Mouse (Mus musculus) midbrain, embryonic 15.5 days (tissue): ENCODE results near the gene Acsl3. TPM values are rescaled to one million over a fixed set of nuclear protein-coding genes. Genes with fewer than 3 reads are reported as not detected.

Experiments used
- ATAC-seq: fragments of 200-750 bp; cut with Nextera tagmentation; replicated peaks from 2 replicates; pipeline ENCODE4 v1.8.0; 2017; ENCODE audit warnings: moderate TSS enrichment
- H3K27ac ChIP-seq: fragments of 300-500 bp; sonication (generic); 2 replicates; pipeline ENCODE4 v1.5.1; 2015; ENCODE audit warnings: mild to moderate bottlenecking, inconsistent platforms
- H3K27me3 ChIP-seq: fragments of 300-500 bp; sonication (generic); replicated peaks from 2 replicates; pipeline ENCODE4 v1.6.1; 2015; ENCODE audit warnings: inconsistent platforms
- H3K36me3 ChIP-seq: fragments of 300-500 bp; sonication (generic); replicated peaks from 2 replicates; pipeline ENCODE4 v1.6.1; 2015; ENCODE audit warnings: inconsistent platforms
- H3K4me1 ChIP-seq: fragments of 300-500 bp; sonication (generic); 2 replicates; pipeline ENCODE4 v1.6.1; 2015; ENCODE audit warnings: inconsistent platforms
- H3K4me2 ChIP-seq: fragments of 300-500 bp; sonication (generic); 2 replicates; pipeline ENCODE4 v1.6.1; 2015; ENCODE audit warnings: inconsistent platforms, mild to moderate bottlenecking, moderate library complexity
- H3K4me3 ChIP-seq: fragments of 300-500 bp; sonication (generic); 2 replicates; pipeline ENCODE4 v1.5.1; 2015; ENCODE audit warnings: mild to moderate bottlenecking, inconsistent platforms
- H3K9ac ChIP-seq: fragments of 300-500 bp; sonication (generic); 2 replicates; pipeline ENCODE4 v1.6.1; 2015; ENCODE audit warnings: mild to moderate bottlenecking, inconsistent platforms
- H3K9me3 ChIP-seq: fragments of 300-500 bp; sonication (generic); 2 replicates; pipeline ENCODE4 v1.6.1; 2016; ENCODE audit warnings: inconsistent platforms
- WGBS: fragments of 180-500 bp; shearing (Covaris S2); methylation state at CpG from one replicate; pipeline ENCODE4 v1.1.7; 2015; ENCODE audit warnings: mixed read lengths; 5-methylcytosine and 5-hydroxymethylcytosine counted together
- polyA plus RNA-seq: library from polyadenylated mRNA; unstranded; fragments of >200 nt; fragmentation: Nextera tagmentation; extraction: Ambion mirVana; gene quantifications from 2 replicates; pipeline ENCODE4 v1.2.1, GENCODE M21; 2015

The Acsl3 gene
- polyA plus RNA-seq, 1 experiment from 2014 or later, result 106 TPM

- 0 out of 2 replicates have a peak overlapping the region, but pooled peaks have one; percentile 20 for H3K27ac ChIP-seq
- H3K9ac ChIP-seq, result no peak overlapping the region
- H3K36me3 ChIP-seq, result no peaks in the 10 kb centered on the region
- no peak overlapping the region for H3K4me2 ChIP-seq
- no peaks in the 10 kb centered on the region for H3K9me3 ChIP-seq
- H3K27me3 ChIP-seq, result no peaks in the 10 kb centered on the region
- no peak overlapping the region for H3K4me3 ChIP-seq
- 59% methylated on average over 6 of the region's 6 CpGs for WGBS
- ATAC-seq, result peak; percentile 41
- H3K4me1 ChIP-seq, result peaks cover 12% of the 10 kb centered on the region
Measured at GRCm38 (mm10) chr1:78725617-78726223, 68.1 kb downstream of the Acsl3 start.

GRCm38 (mm10) chr1:78730114-78730720, 72.6 kb downstream of the Acsl3 start:
- H3K4me1 ChIP-seq, result peaks cover 11% of the 10 kb centered on the region
- WGBS, result 63% methylated on average over 9 of the region's 9 CpGs
- no peak overlapping the region for H3K27ac ChIP-seq
- H3K4me3 ChIP-seq, result no peak overlapping the region
- H3K9me3 ChIP-seq, result no peaks in the 10 kb centered on the region
- no peak overlapping the region for H3K9ac ChIP-seq
- H3K27me3 ChIP-seq, result no peaks in the 10 kb centered on the region
- no peak overlapping the region for H3K4me2 ChIP-seq
- no peak; the same call in 1 of the 2 replicates for ATAC-seq
- no peaks in the 10 kb centered on the region for H3K36me3 ChIP-seq

GRCm38 (mm10) chr1:78732290-78732689, 74.7 kb downstream of the Acsl3 start:
- H3K9me3 ChIP-seq, result no peaks in the 10 kb centered on the region
- 0 out of 2 replicates have a peak, but pooled peaks cover 4% of the 10 kb centered on the region for H3K4me1 ChIP-seq
- H3K9ac ChIP-seq, result no peak overlapping the region
- no peak overlapping the region for H3K4me2 ChIP-seq
- no peaks in the 10 kb centered on the region for H3K27me3 ChIP-seq
- H3K36me3 ChIP-seq, result no peaks in the 10 kb centered on the region
- ATAC-seq, result no peak
- H3K27ac ChIP-seq, result no peak overlapping the region
- 87% methylated on average over 9 of the region's 9 CpGs for WGBS
- H3K4me3 ChIP-seq, result no peak overlapping the region

DNA sequence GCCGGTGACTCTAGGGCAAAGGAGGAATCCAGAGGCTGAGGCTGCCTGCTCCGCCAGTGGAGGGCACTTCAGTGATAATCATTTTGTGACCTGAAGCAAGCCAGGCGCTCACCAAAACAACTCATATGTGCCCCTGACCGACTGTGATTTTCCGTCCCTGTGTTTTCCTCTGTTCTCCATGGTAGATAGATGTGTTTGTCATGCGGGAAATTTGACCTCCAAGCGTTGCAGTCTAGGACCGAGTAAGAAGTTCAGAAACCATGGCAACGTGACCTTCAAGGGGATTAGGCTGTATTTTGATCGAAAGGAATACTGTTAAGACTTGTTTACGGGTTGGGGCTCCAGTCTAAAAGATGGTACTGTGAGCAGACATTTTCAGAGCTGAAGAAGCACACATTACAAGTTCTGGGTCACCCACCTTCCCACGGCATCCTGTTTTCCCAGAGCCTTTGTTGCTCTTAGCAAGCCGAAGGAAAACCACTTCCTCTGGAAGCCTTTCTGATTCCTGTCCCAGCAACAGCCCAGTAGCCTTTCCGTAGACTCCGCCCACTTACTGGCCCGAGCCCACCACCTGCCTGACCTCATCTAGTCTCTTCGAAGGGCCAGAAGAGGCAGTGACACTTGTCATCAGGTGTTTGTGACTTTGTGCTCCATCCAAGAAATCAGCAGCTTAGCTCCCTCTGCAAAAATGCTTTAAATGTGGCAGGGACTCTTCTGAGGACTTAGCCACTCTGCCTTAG, 76.8 kb downstream of the Acsl3 start:
- no peaks in the 10 kb centered on the region for H3K27me3 ChIP-seq
- ATAC-seq, result peak; percentile 44; the same call in 1 of the 2 replicates
- no peak overlapping the region for H3K27ac ChIP-seq
- no peak overlapping the region for H3K4me2 ChIP-seq
- no peaks in the 10 kb centered on the region for H3K36me3 ChIP-seq
- 0 out of 2 replicates have a peak, but pooled peaks cover 4% of the 10 kb centered on the region for H3K4me1 ChIP-seq
- 55% methylated on average over 17 of the region's 17 CpGs for WGBS
- H3K9ac ChIP-seq, result no peak overlapping the region
- H3K4me3 ChIP-seq, result no peak overlapping the region
- no peaks in the 10 kb centered on the region for H3K9me3 ChIP-seq

- H3K4me1 ChIP-seq, result 0 out of 2 replicates have a peak, but pooled peaks cover 4% of the 10 kb centered on the region
- H3K4me3 ChIP-seq, result no peak overlapping the region
- H3K4me2 ChIP-seq, result no peak overlapping the region
- no peak for ATAC-seq
- no peaks in the 10 kb centered on the region for H3K36me3 ChIP-seq
- no peak overlapping the region for H3K27ac ChIP-seq
- WGBS, result 78% methylated on average over 5 of the region's 5 CpGs
- H3K9me3 ChIP-seq, result no peaks in the 10 kb centered on the region
- no peak overlapping the region for H3K9ac ChIP-seq
- H3K27me3 ChIP-seq, result no peaks in the 10 kb centered on the region
Measured at GRCm38 (mm10) chr1:78737646-78738045, 80.0 kb downstream of the Acsl3 start.

GRCm38 (mm10) chr1:78740676-78741075, 83.1 kb downstream of the Acsl3 start:
- Histone ChIP-seq H3K36me3 (no peaks in the 10 kb centered on the region), H3K27me3 (no peaks in the 10 kb centered on the region), H3K4me3 (no peak overlapping the region), H3K4me1 (peaks cover 5% of the 10 kb centered on the region), H3K27ac (no peak overlapping the region), H3K4me2 (no peak overlapping the region), H3K9me3 (no peaks in the 10 kb centered on the region), H3K9ac (no peak overlapping the region)
- 87% methylated on average over 11 of the region's 11 CpGs for WGBS
- no peak for ATAC-seq

GRCm38 (mm10) chr1:78742198-78742597, 84.6 kb downstream of the Acsl3 start:
- peaks cover 6% of the 10 kb centered on the region for H3K4me1 ChIP-seq
- 90% methylated on average over 12 of the region's 12 CpGs for WGBS
- no peak overlapping the region for H3K4me2 ChIP-seq
- ATAC-seq, result no peak
- no peaks in the 10 kb centered on the region for H3K36me3 ChIP-seq
- H3K9ac ChIP-seq, result no peak overlapping the region
- no peak overlapping the region for H3K4me3 ChIP-seq
- no peak overlapping the region for H3K27ac ChIP-seq
- H3K9me3 ChIP-seq, result no peaks in the 10 kb centered on the region
- no peaks in the 10 kb centered on the region for H3K27me3 ChIP-seq

- Histone ChIP-seq H3K4me1 (peaks cover 6% of the 10 kb centered on the region), H3K27me3 (no peaks in the 10 kb centered on the region), H3K36me3 (no peaks in the 10 kb centered on the region), H3K4me3 (no peak overlapping the region), H3K27ac (no peak overlapping the region), H3K4me2 (no peak overlapping the region), H3K9ac (no peak overlapping the region), H3K9me3 (no peaks in the 10 kb centered on the region)
- ATAC-seq, result no peak
- 91% methylated on average over 4 of the region's 4 CpGs for WGBS
Measured at GRCm38 (mm10) chr1:78743318-78743717, 85.7 kb downstream of the Acsl3 start.

DNA sequence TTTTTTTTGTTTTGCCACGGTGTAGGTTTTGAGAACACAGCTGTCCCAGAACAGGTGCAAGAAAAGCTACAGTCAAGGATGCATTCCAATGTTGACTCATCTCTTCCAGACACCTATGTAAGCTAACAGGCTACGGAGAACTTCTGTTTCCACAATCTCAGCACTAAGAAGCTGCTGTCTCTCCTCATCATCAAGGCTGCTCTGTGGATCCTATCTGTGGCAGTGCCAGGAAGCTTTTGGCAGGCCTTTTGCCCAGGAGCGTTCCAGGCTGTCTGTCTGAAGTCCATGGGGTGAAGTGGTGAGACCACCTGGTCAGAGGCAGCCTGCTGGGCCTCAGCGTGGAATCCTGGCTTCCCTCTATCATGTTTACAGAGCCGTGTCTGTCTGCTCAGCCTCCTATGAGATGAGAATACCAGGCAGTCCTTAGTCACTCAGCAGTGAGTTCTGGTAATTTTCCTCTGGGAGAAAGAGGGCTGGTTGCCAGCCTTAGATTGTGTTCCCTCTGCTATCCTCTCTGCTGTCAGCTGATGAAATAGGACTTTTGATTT, 87.7 kb downstream of the Acsl3 start:
- H3K27ac ChIP-seq, result peak overlapping the region; percentile 50
- peaks cover 6% of the 10 kb centered on the region for H3K4me1 ChIP-seq
- H3K4me2 ChIP-seq, result no peak overlapping the region
- ATAC-seq, result peak; percentile 60
- H3K9me3 ChIP-seq, result no peaks in the 10 kb centered on the region
- H3K9ac ChIP-seq, result no peak overlapping the region
- H3K27me3 ChIP-seq, result no peaks in the 10 kb centered on the region
- no peaks in the 10 kb centered on the region for H3K36me3 ChIP-seq
- H3K4me3 ChIP-seq, result no peak overlapping the region
- 47% methylated on average over 5 of the region's 5 CpGs for WGBS

Other genes starting within 250 kb of the Acsl3 start
- gene Farsb, start 168.9 kb upstream of the Acsl3 start, polyA plus RNA-seq, result 149 and 154 TPM in 2 replicates
- gene Mogat1, start 146.8 kb upstream of the Acsl3 start, polyA plus RNA-seq, result 0.40 and 0.80 TPM in 2 replicates
- 1.3 and 1.8 TPM in 2 replicates for gene BC035947, start 145.7 kb upstream of the Acsl3 start, polyA plus RNA-seq
- gene Utp14b, start 213 bp downstream of the Acsl3 start, polyA plus RNA-seq, result 1.8 and 2.2 TPM in 2 replicates
- 1.6 and 1.9 TPM in 2 replicates for gene Kcne4, start 158.9 kb downstream of the Acsl3 start, polyA plus RNA-seq